Mouse (Mus musculus) MEL (cell line): ENCODE measurements around the gene Oard1. TPM values are rescaled to one million over a fixed set of nuclear protein-coding genes. Genes with fewer than 3 reads are reported as not detected.

Experiments
- DNase-seq: peaks from one replicate; pipeline ENCODE4 v3.0.0; 2011; ENCODE audit warnings: low read depth, low spot score
- H3K27ac ChIP-seq: 2 replicates; pipeline ENCODE4 v1.5.1; 2012; ENCODE audit warnings: low read depth, mild to moderate bottlenecking, control low read depth, low read length, moderate library complexity; ENCODE audit not compliant: control insufficient read depth
- H3K27me3 ChIP-seq, 2 experiments: fragments of 150-350 bp in 1 of 2; sonication (generic) in 1 of 2; 2 replicates each; pipeline ENCODE4 v1.6.1; 2012; ENCODE audit warnings: low read length in 2 of 2, mild to moderate bottlenecking in 2 of 2, improper control_type of control experiment in 1 of 2, moderate library complexity in 1 of 2; ENCODE audit not compliant: insufficient read depth in 2 of 2, control insufficient read depth in 1 of 2
- H3K36me3 ChIP-seq, 2 experiments: 2 replicates each; pipeline ENCODE4 v1.6.1; 2012 to 2014; ENCODE audit warnings: low read length in 2 of 2, improper control_type of control experiment in 1 of 2, inconsistent platforms in 1 of 2, mild to moderate bottlenecking in 1 of 2; ENCODE audit not compliant: insufficient read depth in 2 of 2, control insufficient read depth in 1 of 2
- H3K4me1 ChIP-seq, 2 experiments: fragments of 150-350 bp in 1 of 2; sonication (generic) in 1 of 2; 2 replicates each; pipeline ENCODE4 v1.6.1; 2012; ENCODE audit warnings: low read length in 2 of 2, improper control_type of control experiment in 1 of 2, mild to moderate bottlenecking in 1 of 2; ENCODE audit not compliant: insufficient read depth in 2 of 2, control insufficient read depth in 1 of 2
- H3K4me3 ChIP-seq, 2 experiments: fragments of 150-350 bp in 1 of 2; sonication (generic) in 1 of 2; 2 replicates each; pipeline ENCODE4 v1.5.1; 2012; ENCODE audit warnings: low read depth in 2 of 2, low read length in 2 of 2, mild to moderate bottlenecking in 2 of 2, moderate library complexity in 2 of 2, control low read depth in 1 of 2, improper control_type of control experiment in 1 of 2; ENCODE audit not compliant: control insufficient read depth in 1 of 2, insufficient read depth in 1 of 2
- H3K79me2 ChIP-seq: 2 replicates; pipeline ENCODE4 v1.6.1; 2012; ENCODE audit warnings: mild to moderate bottlenecking, low read length, moderate library complexity; ENCODE audit not compliant: control insufficient read depth, poor library complexity, insufficient read depth
- H3K9ac ChIP-seq: 2 replicates; pipeline ENCODE4 v1.6.1; 2012; ENCODE audit warnings: low read depth, mild to moderate bottlenecking, control low read depth, low read length, moderate library complexity; ENCODE audit not compliant: control insufficient read depth, poor library complexity, severe bottlenecking
- H3K9me3 ChIP-seq: fragments of 150-350 bp; sonication (generic); replicated peaks from 2 replicates; pipeline ENCODE4 v1.6.1; 2012; ENCODE audit warnings: mild to moderate bottlenecking, low read length, improper control_type of control experiment, moderate library complexity; ENCODE audit not compliant: insufficient read depth
- CHD1 ChIP-seq: IDR thresholded peaks from 2 replicates; pipeline ENCODE4 v1.6.1; 2012; ENCODE audit warnings: low read depth, mild to moderate bottlenecking, inconsistent platforms, low read length, improper control_type of control experiment
- CHD2 ChIP-seq: IDR thresholded peaks from 2 replicates; pipeline ENCODE4 v1.6.1; 2011; ENCODE audit warnings: low read length, improper control_type of control experiment
- CTCF ChIP-seq, 3 experiments: IDR thresholded peaks in 2 of 3; conservative IDR thresholded peaks in 1 of 3; 2 replicates each; pipeline ENCODE4 v1.5.1; 2011 to 2012; ENCODE audit warnings: low read length in 3 of 3, low read depth in 2 of 3, mild to moderate bottlenecking in 2 of 3, improper control_type of control experiment in 1 of 3, inconsistent platforms in 1 of 3, mixed read lengths in 1 of 3, moderate library complexity in 1 of 3; ENCODE audit not compliant: control insufficient read depth in 1 of 3, insufficient read depth in 1 of 3, poor library complexity in 1 of 3, severe bottlenecking in 1 of 3
- E2F4 ChIP-seq: IDR thresholded peaks from 2 replicates; pipeline ENCODE4 v1.6.1; 2011; ENCODE audit warnings: low read depth, low read length, improper control_type of control experiment, borderline replicate concordance
- ELF1 ChIP-seq: IDR thresholded peaks from 2 replicates; pipeline ENCODE4 v1.6.1; 2014; ENCODE audit warnings: low read depth, mild to moderate bottlenecking, inconsistent platforms, low read length, improper control_type of control experiment, moderate library complexity
- ETS1 ChIP-seq: IDR thresholded peaks from 2 replicates; pipeline ENCODE4 v1.6.1; 2012; ENCODE audit warnings: low read depth, mild to moderate bottlenecking, inconsistent platforms, low read length, improper control_type of control experiment, moderate library complexity
- GABPA ChIP-seq: IDR thresholded peaks from 2 replicates; pipeline ENCODE4 v1.6.1; 2012; ENCODE audit warnings: low read depth, mild to moderate bottlenecking, inconsistent platforms, low read length, improper control_type of control experiment, moderate library complexity
- JUND ChIP-seq: IDR thresholded peaks from 2 replicates; pipeline ENCODE4 v1.6.1; 2011; ENCODE audit warnings: low read depth, mild to moderate bottlenecking, improper control_type of control experiment, low read length
- MAZ ChIP-seq: IDR thresholded peaks from 2 replicates; pipeline ENCODE4 v1.6.1; 2012; ENCODE audit warnings: low read depth, mild to moderate bottlenecking, inconsistent platforms, low read length, improper control_type of control experiment
- MEF2A ChIP-seq: IDR thresholded peaks from 2 replicates; pipeline ENCODE4 v1.6.1; 2014; ENCODE audit warnings: low read depth, mild to moderate bottlenecking, inconsistent platforms, low read length, improper control_type of control experiment; ENCODE audit not compliant: poor library complexity, insufficient replicate concordance, severe bottlenecking; ENCODE audit errors: extremely low read depth
- MXI1 ChIP-seq: IDR thresholded peaks from 2 replicates; pipeline ENCODE4 v1.6.1; 2011; ENCODE audit warnings: mild to moderate bottlenecking, low read depth, low read length, improper control_type of control experiment
- NELFE ChIP-seq: IDR thresholded peaks from 2 replicates; pipeline ENCODE4 v1.6.1; 2011; ENCODE audit warnings: low read depth, low read length, improper control_type of control experiment
- NRF1 ChIP-seq: IDR thresholded peaks from 2 replicates; pipeline ENCODE4 v1.6.1; 2014; ENCODE audit warnings: low read depth, mild to moderate bottlenecking, inconsistent platforms, low read length, improper control_type of control experiment, moderate library complexity; ENCODE audit not compliant: poor library complexity, insufficient read depth, severe bottlenecking
- POLR2AphosphoS5 ChIP-seq: IDR thresholded peaks from 2 replicates; pipeline ENCODE4 v1.6.1; 2012; ENCODE audit warnings: low read depth, borderline replicate concordance, mild to moderate bottlenecking, inconsistent platforms, low read length, moderate library complexity, mixed read lengths
- RAD21 ChIP-seq: IDR thresholded peaks from 2 replicates; pipeline ENCODE4 v1.6.1; 2011; ENCODE audit warnings: mild to moderate bottlenecking, low read depth, low read length, improper control_type of control experiment
- SIN3A ChIP-seq: IDR thresholded peaks from 2 replicates; pipeline ENCODE4 v1.6.1; 2012; ENCODE audit warnings: low read length, improper control_type of control experiment, inconsistent platforms
- SMC3 ChIP-seq: IDR thresholded peaks from 2 replicates; pipeline ENCODE4 v1.6.1; 2011; ENCODE audit warnings: low read depth, low read length, improper control_type of control experiment
- TBP ChIP-seq: IDR thresholded peaks from 2 replicates; pipeline ENCODE4 v1.8.0; 2011; ENCODE audit warnings: low read depth, low read length, improper control_type of control experiment
- ZC3H11A ChIP-seq: IDR thresholded peaks from 2 replicates; pipeline ENCODE4 v1.6.1; 2012; ENCODE audit warnings: low read depth, mild to moderate bottlenecking, inconsistent platforms, low read length, improper control_type of control experiment
- ZKSCAN1 ChIP-seq: IDR thresholded peaks from 2 replicates; pipeline ENCODE4 v1.6.1; 2012; ENCODE audit warnings: low read depth, mild to moderate bottlenecking, inconsistent platforms, low read length, improper control_type of control experiment, moderate library complexity
- ZMIZ1 ChIP-seq: IDR thresholded peaks from 2 replicates; pipeline ENCODE4 v1.6.1; 2012; ENCODE audit warnings: low read depth, mild to moderate bottlenecking, inconsistent platforms, low read length, improper control_type of control experiment, moderate library complexity
- polyA plus RNA-seq, 2 experiments: library from polyadenylated mRNA; stranded (reverse) in 1 of 2; unstranded in 1 of 2; fragments of >175 nt in 1 of 2; fragments of >200 nt in 1 of 2; gene quantifications; 2 replicates each; pipeline versions ENCODE4 v1.2.1 to v1.2.4; 2012; ENCODE audit warnings: low replicate concordance in 2 of 2, low read depth in 1 of 2; ENCODE audit not compliant: insufficient read length in 2 of 2, insufficient read depth in 1 of 2, missing spikeins in 1 of 2
- total RNA-seq: library from RNA; depleted of rRNA; stranded (reverse); fragments of 300-350 nt; gene quantifications from 2 replicates; pipeline ENCODE4 v1.2.3, GENCODE M21; 2012

Oard1 gene
- total and polyA plus RNA-seq, 3 experiments, result 21.2 to 24.4 TPM; not detected in 1

DNA sequence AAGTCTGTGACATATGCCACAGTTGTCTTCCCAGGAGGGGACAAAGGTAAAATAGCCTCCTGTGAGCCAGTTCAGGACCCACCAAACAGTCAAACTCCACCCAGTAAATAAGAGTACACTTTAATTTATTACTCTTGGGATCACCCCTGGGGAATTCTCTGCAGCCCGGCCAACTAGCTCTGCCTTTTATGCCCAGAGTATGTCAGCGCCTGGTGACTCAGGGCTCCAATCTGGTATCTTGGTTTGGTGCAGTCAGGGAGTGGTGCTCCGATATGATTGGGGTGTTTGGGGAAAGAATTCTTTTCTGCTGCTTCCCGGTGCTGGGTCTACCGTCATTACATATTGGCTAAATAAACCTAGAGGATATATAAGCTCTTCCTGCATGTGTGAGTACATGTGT, 43.0 kb upstream of the Oard1 start:
- TF ChIP-seq MEF2A, result no peak
- TF ChIP-seq GABPA, result no peak
- no peak for TF ChIP-seq MXI1
- TF ChIP-seq CTCF (IDR thresholded peaks at IDR 0.05 in 2 of 3, conservative IDR thresholded peaks at IDR 0.05 in 1 of 3; ENCODE audit: control insufficient read depth in 1 of 3, insufficient read depth in 1 of 3, low read depth in 2 of 3, low read length in 3 of 3, poor library complexity in 1 of 3, severe bottlenecking in 1 of 3), result no peak
- peaks cover 0 to 17% of the 10 kb centered on the region in 2 experiments; a peak in 2 of 4 replicates for H3K36me3 ChIP-seq

GRCm38 (mm10) chr17:48371621-48372020, 38.2 kb upstream of the Oard1 start:
- TF ChIP-seq CHD1 (no peak), RAD21 (no peak), CTCF (IDR thresholded peaks at IDR 0.05 in 2 of 3, conservative IDR thresholded peaks at IDR 0.05 in 1 of 3; ENCODE audit: control insufficient read depth in 1 of 3, insufficient read depth in 1 of 3, low read depth in 2 of 3, low read length in 3 of 3, poor library complexity in 1 of 3, severe bottlenecking in 1 of 3) (no peak), ZMIZ1 (no peak), POLR2AphosphoS5 (no peak), NELFE (no peak), ELF1 (no peak), SIN3A (no peak), TBP (no peak), MAZ (no peak), JUND (no peak), SMC3 (no peak)
- no peaks in the 10 kb centered on the region for H3K27me3 ChIP-seq
- no peaks in the 10 kb centered on the region for H3K9me3 ChIP-seq

More for the DNA sequence above, 43.0 kb upstream of the Oard1 start:
- Histone ChIP-seq H3K27ac (no peak overlapping the region), H3K4me3 (no peak overlapping the region), H3K9me3 (no peaks in the 10 kb centered on the region), H3K27me3 (no peaks in the 10 kb centered on the region), H3K4me1 (peaks cover 10 to 27% of the 10 kb centered on the region in 2 experiments), H3K79me2 (no peaks in the 10 kb centered on the region), H3K9ac (no peak overlapping the region)
- DNase-seq, result no peak

DNA sequence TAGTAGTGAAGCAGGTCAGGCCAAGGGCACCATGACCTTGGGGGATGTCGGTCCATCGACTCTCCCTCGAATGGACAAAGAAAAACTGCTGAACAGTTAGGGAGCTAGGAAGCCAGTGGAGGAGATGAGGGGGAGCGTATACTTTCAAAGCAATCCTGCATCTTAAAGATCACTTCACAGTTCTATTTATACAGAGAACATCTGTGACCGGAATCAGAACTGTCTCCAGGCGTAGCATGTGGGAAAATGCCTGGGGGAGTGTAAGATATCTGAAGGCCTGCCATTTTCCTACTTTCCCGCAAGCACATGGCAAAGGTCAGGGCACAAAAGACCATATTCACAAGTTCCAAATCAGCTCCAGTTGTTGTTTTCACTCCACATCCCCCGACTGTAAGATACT, 36.8 kb upstream of the Oard1 start:
- no peaks in the 10 kb centered on the region for H3K4me1 ChIP-seq
- H3K9ac ChIP-seq, result no peak overlapping the region
- no peak overlapping the region for H3K4me3 ChIP-seq
- no peak overlapping the region for H3K27ac ChIP-seq
- H3K9me3 ChIP-seq, result no peaks in the 10 kb centered on the region
- H3K36me3 ChIP-seq, result no peaks in the 10 kb centered on the region
- no peaks in the 10 kb centered on the region for H3K27me3 ChIP-seq
- no peaks in the 10 kb centered on the region for H3K79me2 ChIP-seq
- no peak for DNase-seq
- no peak for TF ChIP-seq TBP
- no peak for TF ChIP-seq E2F4
- no peak for TF ChIP-seq JUND
- no peak for TF ChIP-seq NRF1
- no peak for TF ChIP-seq ETS1
- no peak for TF ChIP-seq ZKSCAN1
- TF ChIP-seq ZC3H11A, result no peak
- TF ChIP-seq POLR2AphosphoS5, result no peak
- TF ChIP-seq CHD2, result no peak
- TF ChIP-seq SIN3A, result no peak
- no peak for TF ChIP-seq SMC3

More at GRCm38 (mm10) chr17:48371621-48372020, 38.2 kb upstream of the Oard1 start:
- Histone ChIP-seq H3K27ac (no peak overlapping the region), H3K4me3 (no peak overlapping the region), H3K36me3 (no peaks in the 10 kb centered on the region), H3K9ac (no peak overlapping the region), H3K79me2 (no peaks in the 10 kb centered on the region), H3K4me1 (no peaks in the 10 kb centered on the region)
- DNase-seq, result no peak
